Mouse (Mus musculus) bone marrow macrophage, adult 2 months (primary cell): ENCODE results near the gene 2510009E07Rik. TPM values are rescaled to one million over a fixed set of nuclear protein-coding genes. Genes with fewer than 3 reads are reported as not detected.

Source experiments
- H3K27ac ChIP-seq: 2 replicates; pipeline ENCODE4 v1.5.1; 2012; ENCODE audit warnings: low read depth, low read length; ENCODE audit not compliant: insufficient read depth
- H3K4me1 ChIP-seq: 2 replicates; pipeline ENCODE4 v1.6.1; 2012; ENCODE audit warnings: low read length; ENCODE audit not compliant: control insufficient read depth, insufficient read depth
- H3K4me3 ChIP-seq: 2 replicates; pipeline ENCODE4 v1.5.1; 2012; ENCODE audit warnings: mild to moderate bottlenecking, low read length, moderate library complexity; ENCODE audit not compliant: insufficient read depth
- CTCF ChIP-seq: IDR thresholded peaks from 2 replicates; pipeline ENCODE4 v1.5.1; 2012; ENCODE audit warnings: low read depth, mild to moderate bottlenecking, low read length, moderate library complexity
- POLR2A ChIP-seq: IDR thresholded peaks from 2 replicates; pipeline ENCODE4 v1.6.1; 2012; ENCODE audit warnings: mild to moderate bottlenecking, low read depth, low read length, borderline replicate concordance
- polyA plus RNA-seq: library from polyadenylated mRNA; stranded (reverse); fragments of >200 nt; gene quantifications from 2 replicates; pipeline ENCODE4 v1.2.4, GENCODE M21; 2012; ENCODE audit not compliant: missing spikeins, insufficient read depth, insufficient read length

2510009E07Rik gene
- polyA plus RNA-seq, 1 experiment: 27.0 TPM

- Histone ChIP-seq H3K27ac (no peak overlapping the region), H3K4me3 (no peak overlapping the region), H3K4me1 (peaks cover 60% of the 10 kb centered on the region)
- TF ChIP-seq POLR2A (no peak), CTCF (no peak)
These were observed 57.2 kb downstream of the 2510009E07Rik start for GRCm38 (mm10) chr16:21637201-21637819.

DNA sequence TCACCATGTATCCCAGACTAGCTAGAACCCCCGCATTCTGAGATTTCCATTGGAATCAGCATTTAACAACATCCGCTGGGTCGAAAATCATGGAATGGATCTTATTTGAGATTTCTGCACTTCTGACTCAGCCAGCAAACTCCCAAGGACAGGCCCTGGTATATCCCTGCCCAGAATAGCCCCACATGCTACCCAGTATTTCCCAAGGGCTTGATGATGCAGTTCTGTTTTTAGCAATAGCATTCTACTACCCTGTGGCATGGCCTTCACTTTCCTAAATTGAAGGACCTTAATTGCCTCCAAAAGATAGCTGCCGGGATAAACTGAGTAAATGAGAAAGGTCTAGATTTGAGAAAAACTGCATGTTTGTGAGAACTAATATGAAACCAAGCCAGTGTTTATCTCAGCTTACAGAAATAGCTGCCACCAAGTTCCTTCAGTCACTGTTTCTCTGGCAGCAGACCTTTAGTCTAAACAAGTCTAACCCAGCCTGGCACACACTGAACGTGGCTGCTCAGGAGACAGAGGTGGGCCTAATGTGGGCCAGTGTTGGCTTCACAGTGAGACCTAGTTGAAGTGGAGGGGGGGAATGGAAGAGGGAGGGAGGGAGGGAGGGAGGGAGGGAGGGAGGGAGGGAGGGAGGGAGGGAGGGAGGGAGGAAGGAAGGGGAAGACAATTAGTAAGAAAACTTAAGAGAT lies 58.2 kb downstream of the 2510009E07Rik start:
- TF ChIP-seq CTCF: no peak
- no peak for TF ChIP-seq POLR2A
- Histone ChIP-seq H3K27ac (no peak overlapping the region), H3K4me3 (no peak overlapping the region), H3K4me1 (peaks cover 63% of the 10 kb centered on the region)

GRCm38 (mm10) chr16:21634460-21634859 lies 60.0 kb downstream of the 2510009E07Rik start:
- H3K4me3 ChIP-seq: no peak overlapping the region
- peaks cover 57% of the 10 kb centered on the region for H3K4me1 ChIP-seq
- no peak overlapping the region for H3K27ac ChIP-seq
- no peak for TF ChIP-seq CTCF
- no peak for TF ChIP-seq POLR2A

- peaks cover 42% of the 10 kb centered on the region for H3K4me1 ChIP-seq
- H3K27ac ChIP-seq: no peak overlapping the region
- TF ChIP-seq POLR2A: no peak
- TF ChIP-seq CTCF: no peak
- H3K4me3 ChIP-seq: no peak overlapping the region
These were observed 62.6 kb downstream of the 2510009E07Rik start for GRCm38 (mm10) chr16:21631815-21632222.

DNA sequence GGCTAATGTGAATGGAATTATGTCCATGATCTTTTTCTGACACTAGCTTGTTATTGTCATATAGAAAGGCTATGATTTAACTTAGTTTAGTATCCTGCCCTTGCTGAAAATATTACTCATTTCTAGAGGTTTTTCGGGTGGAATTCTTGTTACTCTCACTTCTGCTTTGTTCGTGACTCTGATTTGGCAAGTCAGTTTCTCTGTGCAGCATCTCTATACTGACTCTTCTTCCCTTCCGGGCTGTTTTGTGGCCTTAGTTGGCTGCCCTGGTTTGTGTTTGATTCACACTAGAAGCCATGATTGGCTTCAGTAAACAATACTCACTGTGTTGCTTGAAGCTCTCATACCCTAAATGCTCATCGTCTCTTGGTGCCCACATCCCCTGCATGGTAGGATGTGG lies 63.9 kb downstream of the 2510009E07Rik start:
- Histone ChIP-seq H3K4me3 (no peak overlapping the region), H3K27ac (peak overlapping the region; percentile 63), H3K4me1 (peaks cover 36% of the 10 kb centered on the region)
- TF ChIP-seq CTCF: no peak
- no peak for TF ChIP-seq POLR2A

GRCm38 (mm10) chr16:21628061-21628591 lies 66.3 kb downstream of the 2510009E07Rik start:
- H3K4me3 ChIP-seq: no peak overlapping the region
- no peak overlapping the region for H3K27ac ChIP-seq
- TF ChIP-seq CTCF (no peak), POLR2A (no peak)
- H3K4me1 ChIP-seq: peaks cover 32% of the 10 kb centered on the region

GRCm38 (mm10) chr16:21627248-21627647 lies 67.2 kb downstream of the 2510009E07Rik start:
- Histone ChIP-seq H3K27ac (no peak overlapping the region), H3K4me1 (peaks cover 30% of the 10 kb centered on the region), H3K4me3 (no peak overlapping the region)
- TF ChIP-seq POLR2A (no peak), CTCF (no peak)

DNA sequence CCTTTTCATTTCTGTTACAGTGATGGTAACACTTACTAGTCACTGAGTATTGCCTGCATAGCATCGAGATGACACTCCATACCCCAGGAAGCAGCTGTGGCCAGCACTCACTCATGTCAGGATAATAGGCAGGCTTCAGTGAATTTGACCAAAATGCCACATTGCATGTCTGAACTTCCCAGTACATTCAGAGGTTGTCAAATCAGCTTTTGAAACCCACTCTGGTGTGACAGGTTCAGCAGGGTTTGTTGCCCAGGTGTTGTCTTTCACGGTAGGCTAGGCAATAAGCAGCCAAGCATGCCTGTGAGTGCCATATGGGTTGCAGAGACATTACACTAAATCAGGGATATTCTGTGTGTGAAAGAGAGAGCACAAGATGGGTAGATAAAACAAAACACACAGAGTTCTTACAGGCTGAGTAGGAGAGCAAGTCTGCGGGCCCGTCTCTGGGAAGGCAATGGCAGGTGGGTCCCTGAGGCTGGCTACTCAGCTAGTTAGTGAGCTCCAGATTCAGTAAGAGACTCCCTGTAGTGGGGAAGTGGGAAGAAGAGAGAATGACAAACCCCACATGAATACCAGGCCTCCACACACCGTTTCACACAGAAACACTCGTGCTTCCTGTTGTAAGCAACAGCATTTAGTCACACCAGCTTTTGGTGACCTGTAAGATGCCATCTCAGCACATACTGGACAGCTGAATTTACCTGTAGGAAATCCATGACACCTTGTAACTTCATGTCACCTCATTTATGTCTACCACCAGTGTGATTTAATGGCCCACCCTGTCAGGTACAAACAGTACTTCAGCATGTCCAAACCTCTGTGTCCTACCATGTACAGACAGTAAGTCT lies 68.5 kb downstream of the 2510009E07Rik start:
- H3K4me1 ChIP-seq: peaks cover 17% of the 10 kb centered on the region
- TF ChIP-seq POLR2A: no peak
- no peak for TF ChIP-seq CTCF
- H3K4me3 ChIP-seq: no peak overlapping the region
- no peak overlapping the region for H3K27ac ChIP-seq

GRCm38 (mm10) chr16:21620630-21621029 lies 73.8 kb downstream of the 2510009E07Rik start:
- Histone ChIP-seq H3K4me1 (peaks cover 2% of the 10 kb centered on the region; the same call in 1 of the 2 replicates), H3K27ac (no peak overlapping the region), H3K4me3 (no peak overlapping the region)
- TF ChIP-seq POLR2A: no peak
- TF ChIP-seq CTCF: no peak
